Mouse (Mus musculus): ENCODE measurements around the gene Mturn.

Gene Mturn

DNA sequence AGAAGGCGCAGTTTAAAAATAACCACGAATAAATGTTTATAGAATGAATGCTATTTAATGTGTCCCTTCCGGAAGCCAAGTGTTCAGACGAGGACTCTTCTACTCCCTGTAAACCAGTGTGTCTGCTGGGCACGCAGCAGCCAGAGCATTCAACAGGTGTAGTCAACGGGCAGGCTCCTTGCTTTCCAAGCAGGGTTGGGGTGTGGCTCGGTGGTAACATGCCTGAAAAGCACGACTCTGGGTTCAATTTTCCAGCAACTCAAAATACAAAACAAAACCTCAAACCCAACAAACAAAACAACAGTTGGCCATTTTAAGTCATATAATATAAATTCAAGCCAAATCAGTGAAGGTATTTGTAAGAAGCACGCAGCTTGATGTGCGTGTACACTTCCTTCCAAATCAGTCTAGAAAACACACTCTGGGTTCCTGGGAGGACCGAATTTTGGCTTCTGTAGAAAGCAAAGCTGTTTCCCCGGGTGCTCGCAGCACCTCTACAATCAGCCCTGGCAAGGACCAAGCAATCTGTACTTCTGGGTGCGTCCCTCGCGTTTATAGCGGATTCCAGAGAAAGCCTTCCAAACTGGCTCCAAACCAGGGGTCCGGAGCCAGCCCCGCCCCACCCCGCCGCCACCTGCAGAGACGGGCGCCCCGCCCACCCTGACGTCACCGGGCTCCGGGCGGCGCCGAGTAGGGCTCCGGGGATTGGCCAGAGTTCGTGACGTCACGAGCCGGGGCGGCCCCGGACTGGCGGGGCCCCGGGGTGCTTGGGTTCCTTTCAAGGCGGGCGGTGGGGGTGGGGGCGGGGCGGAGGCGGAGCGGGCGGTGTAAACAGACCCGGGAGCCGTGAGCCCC is at the start of gene Mturn:
TSS of gene Mturn (plus strand) at position 734 of the 855 bp plus-strand sequence.
- DNase-seq (ENCODE audit: low spot score in 2 of 2) = peak; percentile 98 to 99

DNA sequence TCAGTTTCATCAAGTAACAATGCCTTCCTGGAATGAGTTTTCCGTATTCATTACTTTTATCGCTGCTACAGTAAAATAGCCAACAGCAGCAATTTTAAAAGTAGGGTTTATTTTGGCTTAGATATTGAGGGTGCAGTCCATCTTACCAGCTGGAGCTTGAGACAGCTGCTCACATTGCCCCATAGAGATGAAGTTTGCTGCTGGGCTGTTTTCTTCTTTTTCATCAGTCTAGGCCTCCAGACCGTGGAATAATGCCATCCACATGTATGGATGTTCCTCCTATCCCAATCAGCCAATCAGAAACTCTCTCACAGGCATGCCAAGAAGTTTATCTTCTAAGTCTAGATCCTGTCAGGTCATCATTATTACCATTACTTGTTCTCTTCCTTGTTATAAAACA is 41.5 kb upstream of the Mturn start:
- no peak for DNase-seq (ENCODE audit: low spot score in 2 of 2)

DNA sequence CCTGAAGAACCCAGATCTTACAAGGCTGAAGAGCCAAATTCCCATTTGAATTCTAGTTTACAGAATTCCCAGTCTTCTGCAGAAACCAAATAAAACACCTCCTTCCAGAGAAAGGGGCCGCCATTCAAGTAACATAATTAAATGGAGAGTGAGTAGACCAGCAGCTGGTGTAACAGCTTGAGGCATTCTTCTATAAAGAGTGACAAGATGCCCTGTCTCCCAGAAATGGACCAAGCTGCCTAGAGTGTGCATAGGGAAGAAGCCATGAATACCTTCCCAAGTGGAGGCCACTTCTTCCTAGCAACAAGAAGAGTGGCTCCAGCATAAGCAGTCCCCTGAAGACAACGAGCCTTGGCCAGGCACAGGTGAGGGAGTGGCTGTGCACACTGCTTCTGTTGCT is 39.5 kb upstream of the Mturn start:
- DNase-seq (ENCODE audit: low spot score in 2 of 2) = no peak

DNA sequence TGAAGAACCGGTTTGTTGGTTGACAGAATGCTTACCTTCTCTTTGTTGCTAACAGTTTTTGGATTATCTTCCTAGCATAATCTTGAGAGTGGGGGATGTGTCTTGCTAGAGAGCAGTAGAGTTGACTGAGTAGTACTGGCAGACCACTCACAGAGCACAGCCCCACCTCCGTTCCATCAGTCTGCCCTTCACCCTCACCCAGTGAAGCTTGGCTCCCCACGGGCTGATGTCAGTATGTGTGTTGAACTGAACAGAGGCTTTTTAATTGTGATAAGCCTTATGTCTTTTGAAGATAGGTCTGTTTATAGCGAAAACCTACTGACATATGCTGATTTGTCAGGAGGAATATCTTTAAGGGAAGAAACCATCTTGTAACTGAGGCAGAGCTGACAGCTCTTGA is 38.2 kb upstream of the Mturn start:
- no peak for DNase-seq (ENCODE audit: low spot score in 2 of 2)

DNA sequence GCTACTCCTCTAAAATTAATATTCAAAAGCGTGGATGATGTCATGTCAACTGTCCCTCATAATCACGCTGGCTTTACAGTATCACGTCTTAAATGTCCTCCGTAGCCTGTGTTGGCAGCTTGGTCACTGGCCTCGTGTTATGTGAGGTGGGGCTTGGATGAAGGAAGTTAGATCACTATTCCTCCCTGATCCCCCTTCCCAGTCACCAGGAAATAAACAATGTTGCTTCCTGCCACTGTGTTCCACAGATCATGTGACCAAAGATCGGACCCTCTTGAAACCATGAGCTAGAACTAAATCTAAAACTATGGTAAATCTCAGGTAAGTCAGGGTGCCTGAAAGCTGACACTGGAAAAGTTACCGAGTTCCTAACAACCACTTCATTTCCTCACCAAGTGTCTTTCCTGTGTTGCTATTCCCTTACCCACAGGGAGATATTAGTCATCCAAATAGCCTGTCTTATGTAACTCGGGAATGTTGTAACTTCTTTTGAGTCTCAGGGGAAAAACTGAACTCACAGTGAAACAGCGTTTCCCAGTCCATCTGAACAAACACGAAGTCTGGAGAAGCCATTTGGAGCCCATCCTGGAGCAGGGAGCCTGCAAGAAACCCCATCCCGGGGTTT is 25.8 kb upstream of the Mturn start:
- peak in 1 of 2 experiments; percentile 9 for DNase-seq (ENCODE audit: low spot score in 2 of 2)

DNA sequence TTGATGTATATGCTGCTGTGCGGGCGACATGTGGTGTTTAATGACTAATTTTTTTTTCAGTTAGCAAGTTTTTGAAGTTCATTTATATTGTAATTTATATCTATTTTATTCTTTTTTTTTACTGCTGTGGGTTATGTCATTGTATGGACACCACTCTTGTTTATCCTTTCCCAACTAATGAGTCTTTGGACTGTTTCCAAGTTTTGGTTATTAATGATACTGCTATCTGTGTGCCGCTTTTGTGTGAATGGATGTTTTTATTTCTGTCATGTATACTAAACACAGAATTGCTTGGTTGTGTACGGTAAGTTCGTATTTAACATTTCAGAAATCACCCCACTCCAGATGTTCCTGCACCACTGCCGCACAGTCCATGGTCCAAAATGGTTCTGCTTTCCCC is 23.6 kb upstream of the Mturn start:
- no peak for DNase-seq (ENCODE audit: low spot score in 2 of 2)

DNA sequence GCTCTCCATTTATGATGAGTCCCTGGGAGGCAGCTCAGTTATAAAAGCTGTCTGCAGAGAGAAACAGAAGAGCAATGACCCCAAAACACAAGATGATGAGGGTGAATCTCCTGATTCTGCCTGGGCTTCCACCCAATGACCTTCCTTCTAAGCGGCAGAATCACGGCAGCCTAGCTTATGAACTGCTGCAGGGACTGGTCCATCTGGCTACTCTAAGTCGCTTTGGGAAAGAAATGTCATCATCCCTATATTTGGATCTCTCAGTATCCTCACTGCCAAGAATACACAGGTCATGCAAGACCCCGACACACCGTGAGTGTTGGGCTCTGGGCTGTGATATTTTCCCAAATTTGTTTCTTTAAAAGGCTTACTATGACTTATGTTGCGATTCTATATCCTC is 11.6 kb upstream of the Mturn start:
- DNase-seq (ENCODE audit: low spot score in 2 of 2) = no peak

DNA sequence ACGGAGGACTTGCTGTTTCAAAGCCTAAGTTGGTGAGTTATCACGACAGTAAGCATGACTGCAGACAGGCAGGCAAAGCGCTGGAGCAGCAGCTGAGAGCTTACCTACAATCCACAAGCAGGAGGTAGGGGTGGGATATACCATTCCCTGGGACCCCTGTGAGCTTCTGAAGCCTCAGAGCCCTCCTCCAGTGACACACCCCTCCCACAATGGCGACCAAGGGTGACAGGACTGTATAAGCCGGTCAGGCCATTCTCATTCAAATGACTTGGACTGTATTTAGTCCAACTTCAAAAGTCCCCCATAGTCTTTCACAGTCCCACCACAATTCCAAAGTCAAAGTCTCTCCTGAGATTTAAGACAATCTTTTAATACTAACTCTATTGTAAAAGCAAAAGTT is 8.5 kb upstream of the Mturn start:
- no peak for DNase-seq (ENCODE audit: low spot score in 2 of 2)

DNA sequence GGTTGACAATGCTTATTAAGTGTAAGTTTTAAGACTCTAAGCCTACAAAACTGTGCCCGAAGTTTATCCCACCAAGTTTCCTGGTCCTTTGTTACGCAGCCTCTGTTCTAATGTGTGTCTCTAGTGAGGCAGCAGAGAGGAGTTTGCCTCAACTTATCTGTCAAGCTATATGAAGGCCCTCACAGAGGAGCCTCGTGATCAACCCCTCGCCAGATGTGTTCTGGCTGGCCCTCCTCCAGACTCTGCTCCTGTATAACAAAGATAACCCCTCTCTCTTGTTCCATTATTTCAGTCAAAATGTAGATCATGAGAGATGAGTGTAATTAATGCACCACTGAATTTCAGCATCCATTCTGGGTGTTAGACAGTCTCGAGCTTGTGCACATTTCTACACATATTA is 1.7 kb upstream of the Mturn start:
- DNase-seq (ENCODE audit: low spot score in 2 of 2) = no peak

DNA sequence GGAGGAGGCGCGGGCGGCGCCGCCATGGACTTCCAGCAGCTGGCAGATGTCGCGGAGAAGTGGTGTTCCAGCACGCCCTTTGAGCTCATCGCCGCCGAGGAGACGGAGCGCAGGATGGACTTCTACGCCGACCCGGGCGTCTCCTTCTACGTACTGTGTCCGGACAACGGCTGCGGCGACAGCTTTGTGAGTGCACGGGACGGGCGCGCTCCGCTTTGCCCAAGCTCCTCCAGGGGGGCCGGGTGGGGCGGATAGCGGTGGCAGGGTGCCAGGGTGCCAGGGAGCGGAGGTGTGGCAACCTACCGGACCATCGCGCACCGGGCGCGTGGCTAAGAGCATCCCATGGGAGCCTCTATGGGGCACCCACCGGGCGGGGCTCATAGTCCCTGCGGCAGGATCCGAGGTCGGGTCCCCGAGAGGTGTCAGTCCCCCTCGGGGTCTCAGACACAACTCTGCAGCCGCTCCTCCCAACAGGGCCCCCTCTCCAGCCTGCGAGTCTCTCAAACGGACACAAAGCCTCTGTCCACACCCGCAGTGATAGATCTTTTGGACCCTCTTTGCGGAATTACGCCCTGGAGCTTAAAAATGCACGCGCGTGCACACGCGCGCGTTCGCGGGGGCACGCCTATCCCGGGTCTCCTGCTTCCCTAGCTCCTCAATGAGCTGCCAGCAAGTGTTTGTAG is 463 bp downstream of the Mturn start:
- DNase-seq (ENCODE audit: low spot score in 2 of 2) = no peak

DNA sequence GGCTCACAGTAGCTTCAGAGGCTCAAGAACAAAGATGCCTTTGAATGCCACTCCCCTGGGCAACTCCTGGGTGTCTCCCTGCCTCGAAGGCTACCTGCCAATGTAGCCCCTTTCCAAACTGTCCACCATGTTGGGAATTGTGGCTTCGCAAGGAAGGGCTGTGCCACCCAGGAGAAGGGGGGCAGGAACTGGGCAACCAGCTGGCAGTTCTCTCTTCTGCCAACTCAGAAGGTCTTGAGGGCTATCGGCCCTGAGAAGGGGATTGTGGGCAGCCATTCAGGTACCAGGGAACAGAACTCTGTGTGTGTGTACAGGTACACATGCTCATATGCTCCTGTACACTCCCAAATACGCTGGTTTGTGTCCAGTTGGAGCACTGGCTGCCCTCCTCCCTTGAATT is 2.7 kb downstream of the Mturn start:
- DNase-seq (ENCODE audit: low spot score in 2 of 2) = no peak

DNA sequence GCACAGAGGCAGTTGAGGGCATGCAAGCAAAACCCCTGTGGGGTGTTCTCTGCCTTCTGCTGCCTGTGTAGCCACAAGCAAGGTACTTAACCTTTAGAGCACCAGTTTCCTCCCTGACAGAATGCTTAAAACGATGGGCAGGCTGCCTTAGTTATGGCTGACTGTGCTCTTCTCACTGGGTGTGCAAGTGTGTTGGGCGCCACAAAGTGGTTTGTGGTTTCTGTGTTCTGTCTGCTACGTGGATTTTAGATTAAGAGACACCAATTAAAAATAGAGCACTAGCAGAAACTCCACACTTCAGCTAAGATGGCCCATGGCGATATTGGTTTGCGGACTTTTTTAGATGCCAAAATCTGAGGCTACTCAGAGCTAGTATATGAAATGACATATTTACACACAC is 3.7 kb downstream of the Mturn start:
- no peak for DNase-seq (ENCODE audit: low spot score in 2 of 2)

DNA sequence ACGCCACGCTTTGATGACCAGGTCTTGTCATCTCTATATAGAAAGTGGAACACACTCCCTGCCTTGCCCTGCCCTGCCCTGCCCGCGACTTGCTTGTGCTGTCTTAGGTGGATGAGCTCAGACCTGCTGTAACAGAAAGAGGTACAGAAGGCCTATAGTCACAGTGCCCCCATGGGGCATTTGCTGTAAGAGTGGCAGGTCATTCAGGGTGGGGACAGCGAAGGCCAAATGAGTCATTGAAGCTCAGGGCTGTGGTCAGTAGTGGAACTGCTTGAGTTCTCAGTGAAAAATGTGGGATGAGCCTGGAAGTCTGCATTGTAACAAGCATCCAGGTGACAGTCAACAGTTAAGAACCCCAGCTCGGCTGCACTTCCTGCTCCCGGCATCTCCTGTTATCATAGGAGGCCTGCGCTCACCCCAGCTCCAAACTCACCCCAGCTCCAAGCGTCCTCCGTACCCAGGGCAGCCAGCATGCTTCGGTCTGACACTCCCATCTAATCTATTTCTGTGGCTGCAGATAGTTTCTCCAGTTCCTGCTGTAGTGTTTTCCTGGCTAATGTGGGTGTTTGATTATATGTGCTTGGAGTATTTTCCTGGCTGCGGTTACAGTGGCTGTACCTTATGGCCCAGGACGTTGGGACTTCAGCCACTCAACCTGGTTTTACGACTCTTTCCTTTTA is 4.4 kb downstream of the Mturn start:
- DNase-seq (ENCODE audit: low spot score in 2 of 2) = no peak

DNA sequence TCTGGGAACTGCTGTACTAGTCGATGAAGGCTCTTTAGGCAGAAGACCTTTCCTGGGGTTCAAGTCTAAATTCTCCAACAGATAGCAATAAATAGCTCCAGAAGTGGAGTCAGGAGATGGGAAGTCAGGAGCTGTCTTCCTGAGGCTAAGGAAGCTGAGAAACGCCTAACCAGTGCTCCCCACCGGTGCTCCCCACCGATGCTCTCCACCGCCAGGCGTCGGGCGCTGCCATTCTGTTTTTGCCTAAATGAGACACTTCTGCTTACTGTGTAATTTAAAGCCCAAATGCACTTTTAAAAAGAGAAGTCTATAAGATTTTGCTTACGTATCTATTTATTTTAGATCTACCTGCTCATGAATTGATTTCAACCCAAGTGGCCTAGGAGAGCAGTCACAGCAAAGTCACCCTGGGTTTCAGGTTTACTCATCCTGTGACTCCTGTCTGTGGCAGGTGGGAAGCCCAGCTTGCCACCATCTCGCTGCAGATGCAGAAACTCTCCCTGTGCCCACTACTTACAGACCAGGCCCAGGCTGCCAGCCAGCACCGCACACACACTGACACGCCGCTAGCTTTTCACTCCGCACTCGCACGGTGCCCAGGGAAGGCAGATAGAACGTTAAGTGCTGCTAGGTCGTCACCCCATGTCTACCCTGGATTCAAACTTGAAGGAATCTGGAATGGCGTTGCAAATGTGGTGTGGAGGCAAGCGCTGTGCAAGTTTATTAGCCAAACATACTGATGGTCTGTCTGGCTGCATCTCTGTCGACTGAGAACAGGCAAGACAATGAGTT is 5.7 kb downstream of the Mturn start:
- DNase-seq (ENCODE audit: low spot score in 2 of 2) = no peak

DNA sequence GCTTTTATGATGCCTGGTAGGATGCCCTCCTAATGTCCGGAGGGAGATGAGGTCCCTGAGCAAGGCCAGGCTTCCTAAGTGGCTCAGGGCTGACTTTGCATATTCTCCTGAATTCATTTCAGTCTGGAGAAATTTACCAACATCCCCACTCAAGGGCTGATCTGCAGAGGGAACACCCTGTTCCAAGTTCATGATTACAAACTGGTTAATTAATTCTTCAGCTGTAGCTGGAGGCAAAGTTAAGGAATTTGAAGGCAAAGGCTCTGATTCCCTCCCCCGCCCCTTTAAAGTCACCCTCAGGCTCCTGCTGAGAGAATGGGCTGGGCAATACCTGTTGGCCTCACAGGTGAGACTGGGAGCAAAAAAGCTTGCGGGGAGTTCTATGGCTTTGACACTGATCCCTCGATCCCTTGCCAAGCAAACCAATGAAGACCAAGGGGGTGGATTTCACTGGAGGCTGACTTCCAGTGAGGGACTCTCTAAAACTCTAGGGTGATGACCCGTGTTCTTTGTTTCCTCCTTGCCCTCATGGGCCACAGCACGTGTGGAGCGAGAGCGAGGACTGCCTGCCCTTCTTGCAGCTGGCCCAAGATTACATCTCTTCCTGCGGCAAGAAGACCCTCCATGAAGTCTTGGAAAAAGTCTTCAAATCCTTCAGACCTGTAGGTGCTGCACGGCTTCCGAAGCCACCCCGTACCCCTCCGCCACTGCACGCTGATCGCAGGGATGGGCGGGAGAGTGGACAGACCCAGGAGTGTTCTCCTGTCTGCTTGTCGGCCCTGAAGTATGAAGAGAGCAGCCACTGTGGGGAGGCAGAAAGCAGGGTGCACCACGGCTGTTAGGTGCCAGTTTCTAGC is 7.3 kb downstream of the Mturn start:
- DNase-seq (ENCODE audit: low spot score in 2 of 2) = no peak

DNA sequence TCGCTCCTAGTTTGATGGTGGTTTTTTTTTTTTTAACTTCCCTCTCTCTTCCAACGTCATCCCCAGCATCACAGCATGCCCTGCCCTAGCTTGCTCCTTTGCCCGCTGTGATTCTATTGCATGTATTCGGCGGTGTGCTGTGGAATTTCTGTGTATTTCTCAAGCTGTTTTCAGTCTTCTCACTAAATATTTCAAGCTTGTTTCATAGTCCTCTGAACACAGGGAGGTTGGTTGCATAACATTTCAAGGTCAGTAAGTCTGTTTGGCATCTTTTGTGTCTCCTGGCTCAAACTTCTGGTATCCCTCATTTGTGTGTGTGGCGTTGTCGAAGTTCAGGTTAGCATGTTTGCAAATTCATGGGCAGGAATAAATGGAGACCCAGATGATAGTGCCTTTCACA is 8.3 kb downstream of the Mturn start:
- no peak for DNase-seq (ENCODE audit: low spot score in 2 of 2)

DNA sequence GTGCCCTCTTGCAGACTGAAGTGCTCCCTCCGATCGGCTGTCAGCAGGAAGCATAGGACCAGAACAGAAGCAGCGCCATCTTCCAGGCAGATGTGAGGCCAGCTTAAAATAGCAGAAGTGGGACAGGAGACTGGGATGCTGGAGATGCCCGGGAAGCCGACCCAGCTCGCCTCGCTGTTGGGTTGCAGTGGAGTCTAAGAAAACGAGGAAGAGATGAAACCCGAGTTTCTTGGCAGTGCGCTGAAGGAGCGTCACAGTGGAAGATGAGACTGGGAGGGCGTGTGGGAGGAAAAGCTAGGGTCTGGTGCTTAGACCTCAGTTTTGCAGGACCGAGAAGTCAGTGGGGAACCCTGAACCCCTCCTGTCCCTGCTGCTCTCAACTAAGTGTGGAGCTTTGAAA is 9.4 kb downstream of the Mturn start:
- DNase-seq (ENCODE audit: low spot score in 2 of 2) = no peak

DNA sequence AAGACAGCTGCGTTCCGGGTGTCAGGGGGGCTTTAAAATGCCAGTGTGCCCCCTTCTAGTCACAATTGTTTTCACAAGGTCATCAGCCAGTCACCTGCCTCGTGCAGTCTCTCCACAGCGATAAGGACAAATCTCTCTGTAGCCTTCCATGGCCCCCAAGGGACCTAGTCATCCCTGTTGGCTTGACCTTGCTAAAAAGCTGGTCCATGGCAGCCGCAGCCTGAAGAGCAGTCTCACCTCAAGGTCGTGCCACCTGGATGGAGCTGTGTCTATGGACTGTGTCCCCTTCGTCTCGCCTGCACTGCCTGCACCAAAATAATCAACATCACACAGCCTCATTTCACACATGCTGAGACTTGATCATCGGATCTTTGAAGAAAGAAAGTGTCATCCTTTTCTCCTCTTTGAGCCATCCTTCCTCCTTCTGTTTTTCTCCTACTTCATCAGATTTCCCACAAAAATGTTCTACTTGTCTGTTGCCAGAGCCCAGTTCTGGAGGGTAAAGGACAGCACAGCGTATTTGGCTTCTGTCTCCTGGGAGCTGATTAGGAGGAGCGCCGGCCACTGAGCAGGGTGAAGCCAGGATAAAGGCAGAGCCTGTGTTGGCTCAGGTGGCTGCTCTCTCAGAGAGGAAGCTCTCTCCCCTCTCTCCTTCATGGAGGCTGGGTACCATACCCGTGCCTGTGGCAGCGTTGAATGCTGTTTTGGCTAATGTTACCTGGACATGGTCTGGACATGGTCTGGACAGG is 10.1 kb downstream of the Mturn start:
- DNase-seq (ENCODE audit: low spot score in 2 of 2) = no peak

DNA sequence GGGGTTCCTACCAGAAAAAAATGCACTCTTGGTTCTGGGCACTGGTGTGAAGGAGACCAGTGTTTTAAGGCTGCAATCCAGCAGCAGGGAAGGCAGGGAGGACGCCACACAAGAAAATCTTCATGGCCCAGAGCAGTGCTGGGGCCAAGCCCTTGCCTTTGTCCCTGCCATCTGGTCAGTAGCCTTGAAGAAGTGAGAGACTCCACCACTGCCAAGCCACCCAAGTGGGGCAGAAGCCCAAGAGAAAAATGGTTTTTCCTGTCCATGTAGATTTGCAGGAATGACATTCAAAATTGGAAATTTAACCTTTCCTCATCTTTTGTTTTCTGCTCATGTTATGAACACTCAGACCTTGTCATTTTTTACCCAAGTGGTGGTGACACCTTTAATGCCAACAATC is 10.8 kb downstream of the Mturn start:
- DNase-seq (ENCODE audit: low spot score in 2 of 2) = no peak

DNA sequence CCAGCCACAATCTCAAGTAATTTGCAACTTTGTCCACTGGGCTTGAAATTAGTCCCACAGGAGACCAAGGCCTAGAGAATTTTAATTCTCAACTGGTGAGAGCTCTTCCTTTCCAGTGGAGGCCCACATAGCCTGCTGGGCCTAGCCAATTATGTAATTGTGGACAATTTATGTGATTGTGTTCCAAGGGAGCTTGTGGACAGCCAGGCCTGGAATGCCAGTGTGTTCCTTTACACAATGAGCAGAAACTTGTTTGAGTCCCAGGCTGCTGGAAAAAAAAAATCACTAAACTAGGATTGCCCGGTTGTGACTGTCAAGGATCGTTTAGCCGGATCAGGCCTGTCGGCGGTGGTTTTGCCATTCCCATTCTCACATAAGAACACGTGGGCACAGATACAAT is 11.9 kb downstream of the Mturn start:
- DNase-seq (ENCODE audit: low spot score in 2 of 2) = no peak
